Mouse (Mus musculus): ENCODE measurements around the gene Cpm. TPM values are rescaled to one million over a fixed set of nuclear protein-coding genes. Genes with fewer than 3 reads are reported as not detected.

Cpm gene
- total and polyA plus RNA-seq, 3 experiments, result 0.04 to 0.31 (median 0.17) TPM

DNA sequence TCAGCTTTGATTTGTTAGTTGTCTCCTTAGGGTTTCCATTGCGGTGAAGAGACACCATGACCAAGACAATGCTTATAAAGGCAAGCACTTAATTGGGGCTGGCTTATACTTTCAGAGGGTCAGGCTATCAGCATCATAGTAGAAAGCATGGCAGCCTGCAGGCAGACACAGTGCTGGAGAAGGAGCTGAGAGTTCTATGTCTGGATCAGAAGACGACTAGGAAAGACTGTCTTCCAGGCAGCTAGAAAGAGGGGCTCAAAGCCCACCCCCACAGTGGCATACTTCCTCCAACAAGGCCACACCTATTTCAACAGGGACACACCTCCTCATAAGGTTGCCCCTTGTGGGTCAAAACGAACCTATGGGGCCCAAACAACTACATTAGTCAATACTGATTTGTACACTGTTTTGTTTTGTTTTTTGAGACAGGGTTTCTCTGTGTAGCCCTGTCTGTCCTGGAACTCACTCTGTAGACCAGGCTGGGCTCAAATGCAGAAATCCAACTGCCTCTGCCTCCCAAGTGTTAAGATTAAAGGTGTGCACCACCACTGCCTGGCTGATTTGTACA lies 8.3 kb upstream of the Cpm start:
- Histone ChIP-seq H3K9ac (ENCODE audit: insufficient read depth, low read depth) (no peak overlapping the region), H3K4me3 (replicated peaks in 1 of 3; ENCODE audit: low read depth in 2 of 3, low read length in 2 of 3, poor library complexity in 1 of 3) (no peak overlapping the region), H3K4me2 (ENCODE audit: insufficient read depth, low read depth, poor library complexity, severe bottlenecking) (no peak overlapping the region), H3K36me3 (replicated peaks in 1 of 2; ENCODE audit: control insufficient read depth in 1 of 2, insufficient read depth in 1 of 2, low read length in 1 of 2) (no peaks in the 10 kb centered on the region), H3K79me2 (replicated peaks; ENCODE audit: control insufficient read depth, extremely low read depth, insufficient read depth, poor library complexity, severe bottlenecking) (no peaks in the 10 kb centered on the region), H3K27me3 (replicated peaks) (no peaks in the 10 kb centered on the region), H3K9me3 (replicated peaks; ENCODE audit: low read length) (peaks cover 5% of the 10 kb centered on the region), H3K4me1 (ENCODE audit: control insufficient read depth in 1 of 2, insufficient read depth in 2 of 2) (peaks cover 3 to 6% of the 10 kb centered on the region in 2 experiments; a peak in 3 of 4 replicates), H3K27ac (ENCODE audit: insufficient read depth, low read depth) (no peak overlapping the region)
- DNase-seq (ENCODE audit: extremely low read depth), result no peak
- dilution Hi-C loops (cut with MboI; ENCODE audit: extremely low pct_ligation_motif_present, extremely low pct_unique_long_range_greater_than_20kb, low sequenced_read_pairs), result no loop called here
- TF ChIP-seq UBTF (IDR thresholded peaks at IDR 0.05; ENCODE audit: low read depth, low read length), result no peak
- in situ Hi-C loops (cut with MboI; ENCODE audit: low pct_ligation_motif_present, low pct_unique_long_range_greater_than_20kb, low sequenced_read_pairs), result no loop called here

DNA sequence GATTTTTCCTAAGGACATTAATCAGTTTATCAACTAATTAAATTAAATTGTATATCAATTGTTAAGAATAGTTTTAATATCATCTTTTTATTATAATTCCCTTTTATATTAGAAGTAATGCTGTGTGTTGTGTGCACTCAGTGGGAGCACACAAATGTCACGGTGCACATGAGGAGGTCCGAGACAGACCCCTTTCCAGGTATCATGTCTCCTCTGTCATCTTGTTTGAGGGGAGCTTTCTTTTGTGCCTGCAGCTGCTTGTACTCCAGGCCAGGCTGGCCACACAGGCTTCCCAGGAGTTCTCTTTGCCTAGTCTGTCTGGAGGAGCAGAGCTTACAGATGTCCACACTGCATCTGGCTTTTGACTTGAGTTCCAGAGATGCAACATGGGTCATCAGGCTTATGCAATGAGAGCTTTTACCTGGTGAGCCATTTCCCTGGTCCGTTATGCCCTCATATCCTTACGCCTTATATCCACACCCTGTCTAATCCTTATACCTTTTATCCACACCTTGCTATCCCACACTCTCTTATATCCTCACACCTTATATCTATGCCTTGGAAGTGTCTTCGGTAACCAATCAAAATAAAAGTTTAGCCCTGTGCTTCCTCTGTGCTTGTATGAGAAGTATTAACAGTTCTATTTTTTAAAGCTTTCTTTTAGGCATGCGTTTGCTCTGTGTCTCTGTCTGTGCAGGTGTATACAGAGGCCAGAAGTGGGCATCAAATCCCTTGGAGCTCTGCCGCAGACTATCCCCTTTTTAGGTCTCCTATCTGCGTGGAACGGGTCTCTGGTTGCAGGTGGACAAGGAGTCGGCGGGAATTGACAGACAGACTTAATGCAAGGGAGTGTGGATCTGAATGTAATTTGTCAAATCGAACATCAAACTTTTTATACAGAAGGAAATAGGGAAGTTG lies 7.4 kb upstream of the Cpm start:
- Histone ChIP-seq H3K9me3 (replicated peaks; ENCODE audit: low read length) (no peaks in the 10 kb centered on the region), H3K36me3 (replicated peaks in 1 of 2; ENCODE audit: control insufficient read depth in 1 of 2, insufficient read depth in 1 of 2, low read length in 1 of 2) (no peaks in the 10 kb centered on the region), H3K9ac (ENCODE audit: insufficient read depth, low read depth) (no peak overlapping the region), H3K4me1 (ENCODE audit: control insufficient read depth in 1 of 2, insufficient read depth in 2 of 2) (peaks cover 3 to 8% of the 10 kb centered on the region in 2 experiments; a peak in 3 of 4 replicates), H3K79me2 (replicated peaks; ENCODE audit: control insufficient read depth, extremely low read depth, insufficient read depth, poor library complexity, severe bottlenecking) (no peaks in the 10 kb centered on the region), H3K27me3 (replicated peaks) (peaks cover under 1% of the 10 kb centered on the region), H3K27ac (ENCODE audit: insufficient read depth, low read depth) (no peak overlapping the region), H3K4me3 (replicated peaks in 1 of 3; ENCODE audit: low read depth in 2 of 3, low read length in 2 of 3, poor library complexity in 1 of 3) (no peak overlapping the region), H3K4me2 (ENCODE audit: insufficient read depth, low read depth, poor library complexity, severe bottlenecking) (no peak overlapping the region)
- dilution Hi-C loops (cut with MboI; ENCODE audit: extremely low pct_ligation_motif_present, extremely low pct_unique_long_range_greater_than_20kb, low sequenced_read_pairs), result no loop called here
- in situ Hi-C loops (cut with MboI; ENCODE audit: low pct_ligation_motif_present, low pct_unique_long_range_greater_than_20kb, low sequenced_read_pairs), result no loop called here
- no peak for DNase-seq (ENCODE audit: extremely low read depth)
- no peak for TF ChIP-seq ETS1 (conservative IDR thresholded peaks at IDR 0.05; ENCODE audit: low read depth, low read length)
- TF ChIP-seq MXI1 (IDR thresholded peaks at IDR 0.05; ENCODE audit: low read depth, low read length), result no peak
- TF ChIP-seq E2F4 (IDR thresholded peaks at IDR 0.05; ENCODE audit: insufficient replicate concordance, low read depth, low read length), result no peak
- no peak for TF ChIP-seq JUND (conservative IDR thresholded peaks at IDR 0.05; ENCODE audit: low read depth, low read length)
- no peak for TF ChIP-seq ELF1 (IDR thresholded peaks at IDR 0.05; ENCODE audit: low read depth, low read length)
- no peak for TF ChIP-seq UBTF (IDR thresholded peaks at IDR 0.05; ENCODE audit: low read depth, low read length)
- TF ChIP-seq NELFE (IDR thresholded peaks at IDR 0.05; ENCODE audit: low read depth, low read length), result no peak
- TF ChIP-seq CHD2 (IDR thresholded peaks at IDR 0.05; ENCODE audit: low read length), result no peak
- no peak for TF ChIP-seq ZKSCAN1 (IDR thresholded peaks at IDR 0.05; ENCODE audit: borderline replicate concordance, low read depth, low read length)
- TF ChIP-seq GABPA (IDR thresholded peaks at IDR 0.05; ENCODE audit: insufficient replicate concordance, low read depth, low read length), result no peak
- TF ChIP-seq MAX (IDR thresholded peaks at IDR 0.05; ENCODE audit: low read length), result no peak
- no peak for TF ChIP-seq MAFK (IDR thresholded peaks at IDR 0.05; ENCODE audit: insufficient replicate concordance, low read length)
